Mouse (Mus musculus): ENCODE measurements around the gene Blvra.

The Blvra gene

DNA sequence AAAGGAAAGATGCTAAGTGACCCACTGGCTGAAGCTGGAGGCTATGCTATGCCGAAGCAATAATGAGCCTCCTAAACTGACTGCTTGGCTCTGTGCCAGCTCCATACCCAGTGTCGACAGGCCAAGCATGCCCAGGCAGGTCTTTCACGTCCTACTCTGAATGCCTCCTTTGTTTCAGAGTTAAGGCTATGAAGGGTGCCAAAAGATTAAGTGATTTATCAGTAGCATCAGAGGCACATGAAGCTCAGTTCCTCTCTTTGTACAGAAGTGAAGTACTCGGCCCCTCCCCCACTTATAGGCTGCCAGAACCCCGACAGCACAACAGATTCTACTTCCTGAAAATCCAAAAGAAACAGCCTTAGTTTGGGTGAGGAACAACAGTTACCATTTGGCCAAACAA is 66.5 kb downstream of the Blvra start:
- peak; percentile 36 for DNase-seq (ENCODE audit: low read depth, low spot score)

DNA sequence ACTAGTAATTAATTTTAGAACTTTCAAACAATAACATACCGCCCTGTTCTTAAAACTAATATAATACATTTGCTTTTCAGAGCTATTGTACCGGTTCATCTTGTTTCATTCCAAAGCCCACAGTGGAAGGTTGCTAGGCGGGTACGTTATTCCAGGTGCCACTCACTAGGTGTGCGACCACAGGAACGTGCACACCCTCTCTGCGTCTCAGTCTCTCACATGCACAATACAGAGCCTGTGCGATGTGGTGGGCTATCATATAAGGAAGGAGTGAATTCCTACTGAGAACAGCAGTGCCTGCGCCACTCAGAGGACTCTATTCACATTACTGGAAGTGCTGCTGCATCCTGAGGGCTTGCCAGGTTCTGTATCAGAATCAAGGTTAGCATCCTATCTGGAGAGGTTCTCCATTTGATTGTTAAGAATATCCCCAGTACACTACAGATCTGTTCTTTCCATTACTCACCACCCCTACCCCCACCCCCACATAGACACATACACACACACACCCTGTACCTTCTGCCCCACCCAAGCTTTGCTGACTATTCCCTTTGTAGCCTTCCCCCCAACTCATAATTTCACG is 67.5 kb downstream of the Blvra start:
- no peak for DNase-seq (ENCODE audit: low read depth, low spot score)

DNA sequence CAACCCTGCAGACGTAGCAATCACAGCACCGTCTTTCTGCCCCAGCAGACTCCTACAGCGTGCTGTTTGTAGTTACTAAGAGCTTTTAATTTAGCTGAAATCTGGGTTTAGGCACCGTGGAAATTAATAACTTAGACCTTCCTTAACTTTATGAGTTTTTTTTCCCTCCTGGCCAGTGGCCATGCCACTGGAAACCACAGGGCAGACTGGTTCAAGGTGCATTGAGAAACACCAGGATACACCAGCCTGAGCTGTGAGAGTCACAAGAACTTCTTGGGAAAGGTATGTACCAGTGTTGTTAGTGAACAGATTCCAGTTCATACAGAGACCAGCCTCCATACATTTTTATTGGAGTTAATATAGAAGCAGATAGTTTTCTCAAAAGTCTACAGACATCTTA is 68.0 kb downstream of the Blvra start:
- no peak for DNase-seq (ENCODE audit: low read depth, low spot score)

DNA sequence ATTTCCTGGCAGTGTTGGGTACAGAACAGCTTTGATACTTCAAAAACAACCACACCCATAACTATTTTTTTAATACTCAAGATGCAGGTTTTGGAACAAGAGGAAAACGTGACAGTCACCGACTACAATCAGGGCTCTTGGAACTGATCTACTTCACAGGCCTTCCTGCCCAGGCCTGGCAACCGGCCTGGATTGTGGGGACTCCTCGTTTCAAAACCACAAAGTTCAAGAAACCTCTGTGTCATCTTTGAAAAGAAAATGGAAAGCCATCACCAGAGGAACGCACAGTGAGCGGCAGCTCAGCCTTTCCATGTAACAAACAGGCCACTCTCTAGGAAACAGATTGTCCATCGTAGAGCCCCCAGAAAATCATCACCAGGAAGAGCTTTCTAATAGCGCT is 68.6 kb downstream of the Blvra start:
- no peak for DNase-seq (ENCODE audit: low read depth, low spot score)

DNA sequence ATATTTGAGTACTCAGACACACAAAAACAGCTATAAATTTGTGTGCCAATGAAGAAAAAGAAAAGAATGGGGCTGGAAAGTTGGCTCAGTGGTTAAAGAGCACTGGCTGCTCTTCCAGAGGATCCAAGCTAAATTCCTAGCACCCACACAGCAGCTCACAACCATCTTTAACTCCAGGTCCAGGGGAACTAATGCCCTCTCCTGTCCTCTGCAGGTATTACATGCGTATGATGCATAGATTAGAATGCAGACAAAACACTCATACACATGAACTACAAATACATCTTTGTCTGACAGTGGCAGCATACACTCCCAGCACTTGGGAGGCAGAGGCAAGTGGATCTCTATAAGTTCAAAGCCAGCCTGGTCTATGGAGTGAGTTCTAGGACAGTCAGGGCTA is 69.1 kb downstream of the Blvra start:
- DNase-seq (ENCODE audit: low read depth, low spot score) = peak; percentile 63

DNA sequence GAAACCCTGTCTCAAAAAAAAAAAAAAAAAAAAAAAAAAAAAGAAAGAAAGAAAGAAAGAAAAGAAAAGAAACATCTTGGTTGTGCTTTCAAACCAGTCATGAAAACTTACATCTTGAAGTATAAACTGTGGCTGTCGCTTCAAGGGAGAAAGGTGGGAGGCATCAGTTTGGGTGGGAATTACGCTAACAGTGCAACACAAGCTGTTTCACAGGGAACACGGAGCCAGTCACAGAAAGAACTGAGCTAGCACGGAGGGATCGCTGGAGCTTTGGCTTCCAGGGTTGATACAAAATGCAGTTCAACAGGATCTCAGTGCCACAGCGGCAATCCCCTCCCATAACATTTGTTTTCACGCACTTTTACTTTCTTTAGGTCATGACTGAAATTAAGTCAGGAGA is 69.5 kb downstream of the Blvra start:
- no peak for DNase-seq (ENCODE audit: low read depth, low spot score)

DNA sequence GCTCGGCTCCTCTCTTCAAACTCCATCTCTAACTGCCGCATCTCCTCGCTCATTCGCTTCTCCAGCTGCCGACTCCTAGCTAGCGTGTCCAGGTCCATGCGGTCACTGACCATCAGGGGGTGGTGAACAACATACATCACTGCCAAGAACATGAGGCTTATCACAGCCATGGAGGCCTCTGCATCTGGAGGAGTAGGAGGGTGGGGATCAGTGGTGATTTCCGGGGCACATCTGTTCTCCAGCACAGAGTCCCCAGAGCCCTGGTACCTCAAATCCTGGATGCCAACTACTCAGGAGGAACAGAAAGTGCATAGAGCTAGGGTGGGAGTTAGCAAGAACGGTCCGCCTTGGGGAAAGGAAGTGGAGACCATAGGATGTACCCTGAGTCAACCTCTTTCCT is 71.6 kb downstream of the Blvra start:
- no peak for DNase-seq (ENCODE audit: low read depth, low spot score)

DNA sequence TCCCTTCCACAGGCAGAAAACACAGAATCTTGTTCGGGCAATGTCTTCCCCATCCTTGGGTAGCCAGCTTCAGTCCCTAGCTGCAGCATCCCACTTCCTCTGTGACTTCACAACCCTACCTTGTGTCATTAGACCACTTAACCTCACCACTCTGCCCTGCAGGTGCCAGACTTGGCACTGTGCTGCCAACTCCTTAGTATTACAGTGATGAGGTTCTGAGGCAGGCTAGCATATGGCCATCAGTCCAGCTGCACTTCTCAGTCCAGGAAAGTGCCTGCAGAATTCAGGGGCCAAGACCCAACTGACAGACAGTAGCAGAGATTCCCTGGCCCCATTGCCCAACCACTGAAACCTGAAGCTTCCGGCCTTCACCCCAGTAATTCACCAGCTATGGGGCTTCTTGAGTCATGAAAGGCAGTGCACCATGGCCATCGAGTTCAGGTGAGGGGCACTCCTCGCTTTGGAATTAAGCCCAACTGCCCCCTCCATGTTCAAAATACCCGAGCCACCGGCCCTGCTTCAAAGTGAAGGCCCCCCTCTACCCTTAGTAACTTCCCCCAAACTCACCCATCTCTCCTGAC is 72.2 kb downstream of the Blvra start:
- DNase-seq (ENCODE audit: low read depth, low spot score) = no peak

DNA sequence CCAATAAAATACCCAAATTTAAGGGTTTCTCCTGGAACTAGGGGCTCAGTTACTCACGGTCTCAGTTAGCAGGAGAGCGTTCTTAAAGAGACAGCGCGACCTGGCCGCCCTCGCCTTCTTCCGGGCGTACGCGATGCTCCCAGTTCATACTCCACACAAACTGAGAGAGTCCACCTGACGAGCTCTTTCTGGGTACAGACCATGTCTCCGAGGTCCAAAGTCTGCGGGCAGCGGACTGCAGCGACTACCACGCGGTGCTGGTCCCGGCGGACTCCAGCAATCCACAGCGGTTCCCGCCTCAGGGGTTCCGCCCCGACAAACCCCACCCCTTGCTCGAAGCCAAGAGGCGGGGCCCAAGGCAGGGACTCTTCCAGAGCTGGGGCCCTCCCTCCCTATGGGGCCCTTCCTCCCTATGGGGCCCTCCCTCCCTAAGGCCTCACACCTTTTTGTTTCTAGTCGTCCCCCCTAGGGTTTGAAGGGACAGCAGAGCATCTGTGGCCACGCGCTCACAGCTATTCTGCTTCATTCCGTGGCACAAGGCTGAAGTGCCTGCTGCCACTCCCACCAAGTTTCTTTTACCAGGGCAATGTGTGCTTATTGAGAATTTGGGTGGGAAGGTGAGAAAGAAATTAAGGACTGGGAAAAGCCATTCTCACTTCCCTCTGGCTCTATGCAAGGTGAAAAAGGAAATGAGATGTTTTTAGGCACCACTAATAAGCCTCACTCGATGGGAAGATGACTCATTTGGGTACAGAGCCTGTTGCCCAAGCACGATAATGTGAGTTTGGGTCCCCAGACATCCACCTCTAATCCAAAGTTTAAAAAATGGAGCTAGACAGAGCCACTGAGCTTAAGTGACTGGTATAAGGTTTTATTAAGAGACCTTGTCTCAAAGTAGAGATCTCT is 72.9 kb downstream of the Blvra start, which contains the start of gene Itpripl1:
Gene Itpripl1, minus strand, starts transcription at position 285 of the 906 bp plus-strand sequence.
- peak; percentile 77 for DNase-seq (ENCODE audit: low read depth, low spot score)

DNA sequence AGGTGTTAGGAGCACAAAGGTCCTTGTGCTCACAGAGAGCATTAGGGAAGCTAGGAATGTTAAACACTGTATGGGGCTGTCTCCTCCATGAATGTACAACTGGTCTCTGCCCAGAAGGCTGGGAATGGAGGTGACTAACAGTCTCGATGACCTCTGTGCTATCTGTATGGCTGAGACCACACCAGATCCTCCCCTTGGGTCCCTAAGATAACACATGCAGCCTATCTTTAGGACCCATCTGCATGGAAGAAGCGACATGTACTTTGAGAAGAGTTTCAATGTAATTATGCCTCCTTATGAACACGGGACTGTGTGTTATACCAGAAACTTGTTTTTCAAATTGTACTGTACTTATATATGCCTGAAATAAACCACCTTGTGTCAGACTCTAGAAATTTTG is 75.2 kb downstream of the Blvra start:
- DNase-seq (ENCODE audit: low read depth, low spot score) = no peak
